In genomic region chr19:42722500-42722899, GRCm38 (mm10) we compare ENCODE assay signal across 11 mouse cellular contexts. TPM values are rescaled to one million over a fixed set of nuclear protein-coding genes. Genes with fewer than 3 reads are reported as not detected.
DNase-seq lines count a peak whose midpoint lies in the region; ATAC-seq lines count a peak whose summit lies in the region.
"Had no signal": no experiment of that assay in that cellular context is flagged by ENCODE, and none has a peak within 500 bp of the region (broad histone marks: within the 10 kb centered on the region; RNA-seq: fewer than 3 reads in every experiment).

No protein-coding gene starts in this region.

- intact Hi-C loops in left cerebral cortex, postnatal 4 days (cut with DNase I), result no loop called here
- intact Hi-C loops in gastrocnemius, postnatal 36 days (cut with DNase I), result no loop called here

- H3K4me1 ChIP-seq in liver, embryonic 13.5 days (replicated peaks), result peaks cover 6% of the 10 kb centered on the region
- H3K4me1 ChIP-seq: heart, embryonic 15.5 days; midbrain, embryonic 12.5 days had no signal

- DNase-seq in left cerebral cortex, postnatal 4 days, result peak; percentile 66
- DNase-seq in left cerebral cortex, adult 8-10 months (ENCODE audit: low spot score in 2 of 2), result no peak
- peak; percentile 36 to 63 for DNase-seq in adrenal gland, postnatal 36 days
- DNase-seq in kidney, adult 9 months, result peak; percentile 40
- no peak for DNase-seq in liver, embryonic 13.5 days
- no peak for DNase-seq in lung, postnatal 4 days
- no peak for DNase-seq in cerebellum, adult 11-12 months
- no peak for DNase-seq in gastrocnemius, postnatal 36 days
- DNase-seq: right cerebral cortex, postnatal 4 days had no signal

- no peaks in the 10 kb centered on the region for H3K9me3 ChIP-seq in liver, embryonic 13.5 days (replicated peaks)
- H3K9me3 ChIP-seq: heart, embryonic 15.5 days; midbrain, embryonic 12.5 days had no signal

- H3K27me3 ChIP-seq in liver, embryonic 13.5 days, result no peaks in the 10 kb centered on the region
- H3K27me3 ChIP-seq: heart, embryonic 15.5 days; midbrain, embryonic 12.5 days had no signal

- no peaks in the 10 kb centered on the region for H3K36me3 ChIP-seq in liver, embryonic 13.5 days
- H3K36me3 ChIP-seq: heart, embryonic 15.5 days; midbrain, embryonic 12.5 days had no signal

- no peak overlapping the region for H3K9ac ChIP-seq in liver, embryonic 13.5 days
- H3K9ac ChIP-seq: heart, embryonic 15.5 days; midbrain, embryonic 12.5 days had no signal

- H3K27ac ChIP-seq in liver, embryonic 13.5 days, result no peak overlapping the region
- H3K27ac ChIP-seq: heart, embryonic 15.5 days; midbrain, embryonic 12.5 days had no signal

- H3K4me2 ChIP-seq in liver, embryonic 13.5 days, result no peak overlapping the region
- H3K4me2 ChIP-seq: heart, embryonic 15.5 days; midbrain, embryonic 12.5 days had no signal

- no peak overlapping the region for H3K4me3 ChIP-seq in liver, embryonic 13.5 days (replicated peaks)
- H3K4me3 ChIP-seq: heart, embryonic 15.5 days; midbrain, embryonic 12.5 days had no signal

- ATAC-seq in liver, embryonic 13.5 days (ENCODE audit: low read depth), result peak; percentile 31; the same call in 1 of the 2 replicates

- WGBS in liver, embryonic 13.5 days (ENCODE audit: insufficient replicate concordance), result 11% methylated on average over 2 of the region's 2 CpGs

RNA-seq across cellular contexts. Expression of gene Pyroxd2, which starts 30.1 kb away (rescaled TPM):
- 1 to 10 TPM; 1.8 to 2.1 TPM for total RNA-seq in left cerebral cortex, postnatal 4 days (2021)
- 1 to 10 TPM; 2.9 to 4.0 (median 3.7) TPM for total RNA-seq in left cerebral cortex, adult 8-10 months (2022)
- total RNA-seq in adrenal gland, postnatal 36 days (2021), result 10 to 100 TPM; 32.8 to 33.3 TPM
- polyA plus RNA-seq in liver, embryonic 13.5 days (2015; fragmentation: Nextera tagmentation; extraction: Ambion mirVana), result 1.5 and 1.8 TPM in 2 replicates
- total RNA-seq in gastrocnemius, postnatal 36 days (2021), result under 1 TPM; 0.79 to 0.96 TPM

RNA-seq across cellular contexts. Expression of gene Hps1, which starts 57.3 kb away (rescaled TPM):
- 10 to 100 TPM; 14.0 to 15.9 TPM for total RNA-seq in left cerebral cortex, postnatal 4 days (2021)
- total RNA-seq in left cerebral cortex, adult 8-10 months (2022), result 10 to 100 TPM in 3 of 4 experiments, 1 to 10 TPM in 1; 7.9 to 16.7 (median 11.3) TPM
- total RNA-seq in adrenal gland, postnatal 36 days (2021), result 10 to 100 TPM; 22.0 to 28.3 TPM
- polyA plus RNA-seq in liver, embryonic 13.5 days (2015; fragmentation: Nextera tagmentation; extraction: Ambion mirVana), result 8.8 and 9.1 TPM in 2 replicates
- 1 to 10 TPM in 1 of 2 experiments, under 1 TPM in 1; 0.51 to 1.5 TPM for total RNA-seq in gastrocnemius, postnatal 36 days (2021)

Comparison
In these comparisons a context has a peak if more than half of its experiments do, and no peak if none do; other contexts are left out.
1. DNase-seq: peak in left cerebral cortex, postnatal 4 days (single experiment), adrenal gland, postnatal 36 days (2 of 2) and kidney, adult 9 months (single experiment); none in left cerebral cortex, adult 8-10 months (0 of 2), liver, embryonic 13.5 days (single experiment), lung, postnatal 4 days (0 of 2), cerebellum, adult 11-12 months (single experiment) and gastrocnemius, postnatal 36 days (0 of 2).
2. RNA of gene Pyroxd2, which starts 30.1 kb away (total RNA-seq): 32.8 to 33.3 TPM in adrenal gland, postnatal 36 days; 2.9 to 4.0 TPM in left cerebral cortex, adult 8-10 months, 1.8 to 2.1 TPM in left cerebral cortex, postnatal 4 days and 0.79 to 0.96 TPM in gastrocnemius, postnatal 36 days; every median in the first group is over 4 times any median in the second.